Mouse (Mus musculus) midbrain, embryonic 11.5 days (tissue): ENCODE data around the gene Dpep2nb. TPM values are rescaled to one million over a fixed set of nuclear protein-coding genes. Genes with fewer than 3 reads are reported as not detected.
"Not testable (repeated sequence)": the region's sequence is repeated elsewhere in the genome, so short reads cannot be mapped to it uniquely, and the experiment has no call there.

Experiments
- ATAC-seq: fragments of 200-750 bp; cut with Nextera tagmentation; 2 replicates; pipeline ENCODE4 v1.8.0; 2017; ENCODE audit warnings: moderate TSS enrichment, moderate library complexity; ENCODE audit not compliant: low FRiP score
- DNase-seq: peaks from one replicate; pipeline ENCODE4 v3.0.0; 2015; ENCODE audit warnings: low spot score; ENCODE audit errors: missing footprints
- H3K27ac ChIP-seq: fragments of 300-500 bp; sonication (generic); 2 replicates; pipeline ENCODE4 v1.5.1; 2014; ENCODE audit warnings: low read depth, low read length
- H3K27me3 ChIP-seq: fragments of 300-500 bp; sonication (generic); 2 replicates; pipeline ENCODE4 v1.6.1; 2014; ENCODE audit warnings: mild to moderate bottlenecking, low read length, moderate library complexity, mixed read lengths; ENCODE audit not compliant: control insufficient read depth, insufficient read depth
- H3K36me3 ChIP-seq: fragments of 300-500 bp; sonication (generic); 2 replicates; pipeline ENCODE4 v1.6.1; 2014; ENCODE audit warnings: mild to moderate bottlenecking, low read length, moderate library complexity, mixed read lengths; ENCODE audit not compliant: control insufficient read depth, insufficient read depth
- H3K4me1 ChIP-seq: fragments of 300-500 bp; sonication (generic); 2 replicates; pipeline ENCODE4 v1.6.1; 2014; ENCODE audit warnings: low read length; ENCODE audit not compliant: control insufficient read depth, insufficient read depth
- H3K4me2 ChIP-seq: fragments of 300-500 bp; sonication (generic); 2 replicates; pipeline ENCODE4 v1.6.1; 2014; ENCODE audit warnings: mild to moderate bottlenecking, moderate library complexity
- H3K4me3 ChIP-seq: fragments of 300-500 bp; sonication (generic); 2 replicates; pipeline ENCODE4 v1.5.1; 2014; ENCODE audit warnings: low read depth, low read length
- H3K9ac ChIP-seq: fragments of 300-500 bp; sonication (generic); 2 replicates; pipeline ENCODE4 v1.6.1; 2014; ENCODE audit warnings: low read length
- H3K9me3 ChIP-seq: fragments of 300-500 bp; sonication (generic); 2 replicates; pipeline ENCODE4 v1.6.1; 2016; ENCODE audit warnings: low read length; ENCODE audit not compliant: control insufficient read depth
- WGBS: fragments of 180-500 bp; shearing (Covaris S2); extraction: QIAGEN DNeasy Blood & Tissue Kit; methylation state at CpG from one replicate; pipeline ENCODE4 v1.1.7; 2014; 5-methylcytosine and 5-hydroxymethylcytosine counted together
- polyA plus RNA-seq: library from polyadenylated mRNA; unstranded; fragments of >200 nt; fragmentation: Nextera tagmentation; extraction: Ambion mirVana; gene quantifications from 2 replicates; pipeline ENCODE4 v1.2.1, GENCODE M21; 2014

Gene Dpep2nb
- polyA plus RNA-seq, 1 experiment from 2014 or later = not detected

- H3K9ac ChIP-seq = peak overlapping the region; percentile 90
- no peaks in the 10 kb centered on the region for H3K9me3 ChIP-seq
- H3K36me3 ChIP-seq = no peaks in the 10 kb centered on the region
- no peak overlapping the region; the same call in 1 of the 2 replicates for H3K27ac ChIP-seq
- peaks cover 10% of the 10 kb centered on the region for H3K4me1 ChIP-seq
- peak; percentile 99 for DNase-seq
- H3K27me3 ChIP-seq = no peaks in the 10 kb centered on the region
- peak; percentile 96 for ATAC-seq
- H3K4me2 ChIP-seq = peak overlapping the region; percentile 97
- 1% methylated on average over 74 of the region's 74 CpGs for whole genome bisulfite sequencing
- H3K4me3 ChIP-seq = peak overlapping the region; percentile 94
Observed at GRCm38 (mm10) chr8:106010748-106011642, 5.2 kb upstream of the Dpep2nb start.

GRCm38 (mm10) chr8:106007891-106008290 lies 2.1 kb upstream of the Dpep2nb start:
- not testable (repeated sequence) for ATAC-seq, H3K4me2 ChIP-seq, H3K27ac ChIP-seq

GRCm38 (mm10) chr8:106007135-106007534 lies 1.4 kb upstream of the Dpep2nb start:
- ATAC-seq (no peak), DNase-seq (no peak)
- Histone ChIP-seq H3K36me3 (no peaks in the 10 kb centered on the region), H3K9me3 (no peaks in the 10 kb centered on the region), H3K4me3 (no peak overlapping the region), H3K4me2 (no peak overlapping the region), H3K27ac (no peak overlapping the region), H3K9ac (no peak overlapping the region), H3K4me1 (peaks cover 10% of the 10 kb centered on the region), H3K27me3 (no peaks in the 10 kb centered on the region)
- WGBS = 88% methylated on average over 3 of the region's 3 CpGs

More at GRCm38 (mm10) chr8:106007891-106008290, 2.1 kb upstream of the Dpep2nb start:
- H3K4me1 ChIP-seq = peaks cover 10% of the 10 kb centered on the region
- not testable (repeated sequence) for H3K9me3 ChIP-seq, H3K27me3 ChIP-seq, H3K36me3 ChIP-seq, H3K4me3 ChIP-seq, H3K9ac ChIP-seq, DNase-seq
- 63% methylated on average over 3 of the region's 3 CpGs for whole genome bisulfite sequencing

GRCm38 (mm10) chr8:106006413-106006812 lies 638 bp upstream of the Dpep2nb start:
- Histone ChIP-seq H3K4me2 (no peak overlapping the region), H3K36me3 (no peaks in the 10 kb centered on the region)
- 83% methylated on average over 4 of the region's 4 CpGs for WGBS

GRCm38 (mm10) chr8:106004538-106005207 lies 1.1 kb downstream of the Dpep2nb start:
- no peaks in the 10 kb centered on the region for H3K27me3 ChIP-seq
- WGBS = 83% methylated on average over 8 of the region's 8 CpGs
- no peaks in the 10 kb centered on the region for H3K36me3 ChIP-seq
- peaks cover under 1% of the 10 kb centered on the region; the same call in 1 of the 2 replicates for H3K4me1 ChIP-seq
- H3K9me3 ChIP-seq = no peaks in the 10 kb centered on the region
- no peak overlapping the region for H3K4me2 ChIP-seq
- H3K9ac ChIP-seq = no peak overlapping the region
- DNase-seq (no peak), ATAC-seq (no peak)
- no peak overlapping the region for H3K27ac ChIP-seq
- H3K4me3 ChIP-seq = no peak overlapping the region

More at GRCm38 (mm10) chr8:106006413-106006812, 638 bp upstream of the Dpep2nb start:
- Histone ChIP-seq H3K27ac (no peak overlapping the region), H3K27me3 (no peaks in the 10 kb centered on the region), H3K9ac (no peak overlapping the region), H3K4me1 (peaks cover 10% of the 10 kb centered on the region), H3K9me3 (no peaks in the 10 kb centered on the region), H3K4me3 (no peak overlapping the region)
- ATAC-seq (no peak), DNase-seq (no peak)

- ATAC-seq = no peak
Observed at GRCm38 (mm10) chr8:106001908-106002307, 3.9 kb downstream of the Dpep2nb start.

GRCm38 (mm10) chr8:105998971-105999370 lies 6.8 kb downstream of the Dpep2nb start:
- Histone ChIP-seq H3K27me3 (no peaks in the 10 kb centered on the region), H3K36me3 (no peaks in the 10 kb centered on the region), H3K4me1 (no peaks in the 10 kb centered on the region), H3K4me2 (no peak overlapping the region), H3K27ac (no peak overlapping the region), H3K9ac (no peak overlapping the region), H3K9me3 (no peaks in the 10 kb centered on the region), H3K4me3 (no peak overlapping the region)
- no peak for DNase-seq
- 89% methylated on average over 2 of the region's 2 CpGs for WGBS
- ATAC-seq = no peak

More at GRCm38 (mm10) chr8:106001908-106002307, 3.9 kb downstream of the Dpep2nb start:
- 79% methylated on average over 4 of the region's 4 CpGs for WGBS
- H3K4me1 ChIP-seq = no peaks in the 10 kb centered on the region
- H3K27ac ChIP-seq = no peak overlapping the region
- no peak overlapping the region for H3K9ac ChIP-seq
- no peak overlapping the region for H3K4me3 ChIP-seq
- no peak overlapping the region for H3K4me2 ChIP-seq
- no peak for DNase-seq
- H3K27me3 ChIP-seq = no peaks in the 10 kb centered on the region
- H3K9me3 ChIP-seq = no peaks in the 10 kb centered on the region
- no peaks in the 10 kb centered on the region for H3K36me3 ChIP-seq

- H3K4me1 ChIP-seq = no peaks in the 10 kb centered on the region
- H3K36me3 ChIP-seq = no peaks in the 10 kb centered on the region
- H3K27ac ChIP-seq = no peak overlapping the region
- no peaks in the 10 kb centered on the region for H3K9me3 ChIP-seq
- H3K9ac ChIP-seq = no peak overlapping the region
- H3K4me3 ChIP-seq = no peak overlapping the region
- WGBS = 86% methylated on average over 7 of the region's 7 CpGs
- no peaks in the 10 kb centered on the region for H3K27me3 ChIP-seq
- DNase-seq (no peak), ATAC-seq (no peak)
- H3K4me2 ChIP-seq = no peak overlapping the region
Observed at GRCm38 (mm10) chr8:105996359-105996758, 9.4 kb downstream of the Dpep2nb start.

GRCm38 (mm10) chr8:105993226-105993625 lies 12.5 kb downstream of the Dpep2nb start:
- DNase-seq (no peak), ATAC-seq (no peak)
- no peaks in the 10 kb centered on the region for H3K9me3 ChIP-seq
- no peaks in the 10 kb centered on the region for H3K27me3 ChIP-seq
- WGBS = 61% methylated on average over 4 of the region's 4 CpGs
- no peak overlapping the region for H3K4me2 ChIP-seq
- H3K4me1 ChIP-seq = no peaks in the 10 kb centered on the region
- no peak overlapping the region for H3K9ac ChIP-seq
- no peaks in the 10 kb centered on the region; the same call in 1 of the 2 replicates for H3K36me3 ChIP-seq
- no peak overlapping the region for H3K27ac ChIP-seq
- no peak overlapping the region for H3K4me3 ChIP-seq
